Mouse (Mus musculus) adrenal gland, postnatal 0 days (tissue): Measurements from ENCODE around the gene Scgb1c1. TPM values are rescaled to one million over a fixed set of nuclear protein-coding genes. Genes with fewer than 3 reads are reported as not detected.

ENCODE experiments used
- polyA plus RNA-seq: library from polyadenylated mRNA; unstranded; fragments of >200 nt; fragmentation: Nextera tagmentation; extraction: Ambion mirVana; gene quantifications from 2 replicates; pipeline ENCODE4 v1.2.1, GENCODE M21; 2015

Gene Scgb1c1
- polyA plus RNA-seq: 0.52 TPM in 1 of 2 replicates, not detected in the other

GRCm38 (mm10) chr7:140844905-140845665, at the start of gene Scgb1c1:
Gene Scgb1c1, plus strand, starts transcription at chr7:140845547.

GRCm38 (mm10) chr7:140821653-140822329, 23.6 kb upstream of the Scgb1c1 start, which contains the start of gene Zfp941:
Gene Zfp941, minus strand, starts transcription at chr7:140822178.

GRCm38 (mm10) chr7:140834968-140835757, 10.2 kb upstream of the Scgb1c1 start, which contains the start of gene Urah:
Gene Urah, plus strand, starts transcription at chr7:140835018.

GRCm38 (mm10) chr7:140847755-140848580, 2.6 kb downstream of the Scgb1c1 start, which contains the start of gene Odf3:
Gene Odf3, plus strand, starts transcription at chr7:140847805.

GRCm38 (mm10) chr7:140855860-140856784, 10.8 kb downstream of the Scgb1c1 start, which contains the start of gene Gm45785:
Gene Gm45785, minus strand, starts transcription at chr7:140856331.

GRCm38 (mm10) chr7:140856785-140857549, 11.6 kb downstream of the Scgb1c1 start, which contains the start of gene Ric8a:
Gene Ric8a, plus strand, starts transcription at chr7:140856957.

GRCm38 (mm10) chr7:140857550-140858505, 12.5 kb downstream of the Scgb1c1 start, which contains the start of gene Bet1l:
Gene Bet1l, minus strand, starts transcription at chr7:140857577.

GRCm38 (mm10) chr7:140881696-140882468, 36.5 kb downstream of the Scgb1c1 start, which contains the start of the genes Psmd13 and Sirt3:
Gene Psmd13, plus strand, starts transcription at chr7:140881968.
Gene Sirt3, minus strand, starts transcription at chr7:140882309.

Other genes with a start within 250 kb of the Scgb1c1 start
- not detected in 2 replicates for gene Olfr46, start 244.3 kb upstream of the Scgb1c1 start, polyA plus RNA-seq
- not detected in 2 replicates for gene Olfr61, start 216.6 kb upstream of the Scgb1c1 start, polyA plus RNA-seq
- not detected in 2 replicates for gene Olfr53, start 199.1 kb upstream of the Scgb1c1 start, polyA plus RNA-seq
- not detected in 2 replicates for gene Olfr539, start 185.6 kb upstream of the Scgb1c1 start, polyA plus RNA-seq
- gene Olfr45, start 163.6 kb upstream of the Scgb1c1 start, polyA plus RNA-seq: not detected in 2 replicates
- not detected in 2 replicates for gene Olfr541, start 148.3 kb upstream of the Scgb1c1 start, polyA plus RNA-seq
- 12.7 and 27.0 TPM in 2 replicates for gene Cyp2e1, start 81.8 kb upstream of the Scgb1c1 start, polyA plus RNA-seq
- gene Syce1, start 57.7 kb upstream of the Scgb1c1 start, polyA plus RNA-seq: 0.12 and 0.17 TPM in 2 replicates
- gene Zfp941, start 23.4 kb upstream of the Scgb1c1 start, polyA plus RNA-seq: 5.0 and 6.4 TPM in 2 replicates
- gene Urah, start 10.5 kb upstream of the Scgb1c1 start, polyA plus RNA-seq: 7.2 and 14.5 TPM in 2 replicates
- 0.22 and 0.55 TPM in 2 replicates for gene Odf3, start 2.3 kb downstream of the Scgb1c1 start, polyA plus RNA-seq
- 0.25 TPM in 1 of 2 replicates, not detected in the other for gene Gm45785, start 10.8 kb downstream of the Scgb1c1 start, polyA plus RNA-seq
- gene Ric8a, start 11.4 kb downstream of the Scgb1c1 start, polyA plus RNA-seq: 62.1 and 64.0 TPM in 2 replicates
- 82.4 and 86.6 TPM in 2 replicates for gene Bet1l, start 12.0 kb downstream of the Scgb1c1 start, polyA plus RNA-seq
- 197 and 202 TPM in 2 replicates for gene Psmd13, start 36.4 kb downstream of the Scgb1c1 start, polyA plus RNA-seq
- 41.8 and 43.2 TPM in 2 replicates for gene Sirt3, start 36.8 kb downstream of the Scgb1c1 start, polyA plus RNA-seq
- 9.3 and 12.2 TPM in 2 replicates for gene Cox8b, start 54.9 kb downstream of the Scgb1c1 start, polyA plus RNA-seq
- 2.6 and 3.3 TPM in 2 replicates for gene Nlrp6, start 75.4 kb downstream of the Scgb1c1 start, polyA plus RNA-seq
- gene Pgghg, start 95.8 kb downstream of the Scgb1c1 start, polyA plus RNA-seq: 19.7 and 28.7 TPM in 2 replicates
- gene Ifitm5, start 104.7 kb downstream of the Scgb1c1 start, polyA plus RNA-seq: 1.3 and 2.1 TPM in 2 replicates
- gene Gm45717, start 110.4 kb downstream of the Scgb1c1 start, polyA plus RNA-seq: 0.72 and 0.97 TPM in 2 replicates
- gene Ifitm2, start 110.4 kb downstream of the Scgb1c1 start, polyA plus RNA-seq: 1,477 and 1,600 TPM in 2 replicates
- 61.4 and 162 TPM in 2 replicates for gene Ifitm1, start 121.7 kb downstream of the Scgb1c1 start, polyA plus RNA-seq
- 482 and 553 TPM in 2 replicates for gene Ifitm3, start 165.2 kb downstream of the Scgb1c1 start, polyA plus RNA-seq
- gene Ifitm6, start 172.4 kb downstream of the Scgb1c1 start, polyA plus RNA-seq: 4.0 and 7.5 TPM in 2 replicates
- gene Gm17387, start 183.6 kb downstream of the Scgb1c1 start, polyA plus RNA-seq: not detected in 2 replicates
- 5.1 and 7.9 TPM in 2 replicates for gene B4galnt4, start 215.6 kb downstream of the Scgb1c1 start, polyA plus RNA-seq
- gene Pkp3, start 232.7 kb downstream of the Scgb1c1 start, polyA plus RNA-seq: 1.1 and 2.5 TPM in 2 replicates